Mouse (Mus musculus) MEL (cell line): ENCODE data around the gene Chmp2b. TPM values are rescaled to one million over a fixed set of nuclear protein-coding genes. Genes with fewer than 3 reads are reported as not detected.

Source experiments
- DNase-seq: peaks from one replicate; pipeline ENCODE4 v3.0.0; 2011; ENCODE audit warnings: low read depth, low spot score
- H3K27ac ChIP-seq: 2 replicates; pipeline ENCODE4 v1.5.1; 2012; ENCODE audit warnings: low read depth, mild to moderate bottlenecking, control low read depth, low read length, moderate library complexity; ENCODE audit not compliant: control insufficient read depth
- H3K27me3 ChIP-seq, 2 experiments: fragments of 150-350 bp in 1 of 2; sonication (generic) in 1 of 2; 2 replicates each; pipeline ENCODE4 v1.6.1; 2012; ENCODE audit warnings: low read length in 2 of 2, mild to moderate bottlenecking in 2 of 2, improper control_type of control experiment in 1 of 2, moderate library complexity in 1 of 2; ENCODE audit not compliant: insufficient read depth in 2 of 2, control insufficient read depth in 1 of 2
- H3K36me3 ChIP-seq, 2 experiments: 2 replicates each; pipeline ENCODE4 v1.6.1; 2012 to 2014; ENCODE audit warnings: low read length in 2 of 2, improper control_type of control experiment in 1 of 2, inconsistent platforms in 1 of 2, mild to moderate bottlenecking in 1 of 2; ENCODE audit not compliant: insufficient read depth in 2 of 2, control insufficient read depth in 1 of 2
- H3K4me1 ChIP-seq, 2 experiments: fragments of 150-350 bp in 1 of 2; sonication (generic) in 1 of 2; 2 replicates each; pipeline ENCODE4 v1.6.1; 2012; ENCODE audit warnings: low read length in 2 of 2, improper control_type of control experiment in 1 of 2, mild to moderate bottlenecking in 1 of 2; ENCODE audit not compliant: insufficient read depth in 2 of 2, control insufficient read depth in 1 of 2
- H3K4me3 ChIP-seq, 2 experiments: fragments of 150-350 bp in 1 of 2; sonication (generic) in 1 of 2; 2 replicates each; pipeline ENCODE4 v1.5.1; 2012; ENCODE audit warnings: low read depth in 2 of 2, low read length in 2 of 2, mild to moderate bottlenecking in 2 of 2, moderate library complexity in 2 of 2, control low read depth in 1 of 2, improper control_type of control experiment in 1 of 2; ENCODE audit not compliant: control insufficient read depth in 1 of 2, insufficient read depth in 1 of 2
- H3K79me2 ChIP-seq: 2 replicates; pipeline ENCODE4 v1.6.1; 2012; ENCODE audit warnings: mild to moderate bottlenecking, low read length, moderate library complexity; ENCODE audit not compliant: control insufficient read depth, poor library complexity, insufficient read depth
- H3K9ac ChIP-seq: 2 replicates; pipeline ENCODE4 v1.6.1; 2012; ENCODE audit warnings: low read depth, mild to moderate bottlenecking, control low read depth, low read length, moderate library complexity; ENCODE audit not compliant: control insufficient read depth, poor library complexity, severe bottlenecking
- H3K9me3 ChIP-seq: fragments of 150-350 bp; sonication (generic); replicated peaks from 2 replicates; pipeline ENCODE4 v1.6.1; 2012; ENCODE audit warnings: mild to moderate bottlenecking, low read length, improper control_type of control experiment, moderate library complexity; ENCODE audit not compliant: insufficient read depth
- BHLHE40 ChIP-seq: IDR thresholded peaks from 2 replicates; pipeline ENCODE4 v1.6.1; 2012; ENCODE audit warnings: low read depth, mild to moderate bottlenecking, inconsistent platforms, low read length, improper control_type of control experiment, borderline replicate concordance
- CHD1 ChIP-seq: IDR thresholded peaks from 2 replicates; pipeline ENCODE4 v1.6.1; 2012; ENCODE audit warnings: low read depth, mild to moderate bottlenecking, inconsistent platforms, low read length, improper control_type of control experiment
- E2F4 ChIP-seq: IDR thresholded peaks from 2 replicates; pipeline ENCODE4 v1.6.1; 2011; ENCODE audit warnings: low read depth, low read length, improper control_type of control experiment, borderline replicate concordance
- ELF1 ChIP-seq: IDR thresholded peaks from 2 replicates; pipeline ENCODE4 v1.6.1; 2014; ENCODE audit warnings: low read depth, mild to moderate bottlenecking, inconsistent platforms, low read length, improper control_type of control experiment, moderate library complexity
- EP300 ChIP-seq, 2 experiments: IDR thresholded peaks; 2 replicates each; pipeline ENCODE4 v1.6.1; 2011; ENCODE audit warnings: improper control_type of control experiment in 2 of 2, low read length in 2 of 2, low read depth in 1 of 2, mild to moderate bottlenecking in 1 of 2
- ETS1 ChIP-seq: IDR thresholded peaks from 2 replicates; pipeline ENCODE4 v1.6.1; 2012; ENCODE audit warnings: low read depth, mild to moderate bottlenecking, inconsistent platforms, low read length, improper control_type of control experiment, moderate library complexity
- HCFC1 ChIP-seq: IDR thresholded peaks from 2 replicates; pipeline ENCODE4 v1.6.1; 2012; ENCODE audit warnings: low read depth, mild to moderate bottlenecking, inconsistent platforms, low read length, improper control_type of control experiment, moderate library complexity
- MEF2A ChIP-seq: IDR thresholded peaks from 2 replicates; pipeline ENCODE4 v1.6.1; 2014; ENCODE audit warnings: low read depth, mild to moderate bottlenecking, inconsistent platforms, low read length, improper control_type of control experiment; ENCODE audit not compliant: poor library complexity, insufficient replicate concordance, severe bottlenecking; ENCODE audit errors: extremely low read depth
- MXI1 ChIP-seq: IDR thresholded peaks from 2 replicates; pipeline ENCODE4 v1.6.1; 2011; ENCODE audit warnings: mild to moderate bottlenecking, low read depth, low read length, improper control_type of control experiment
- MYC ChIP-seq: IDR thresholded peaks from 2 replicates; pipeline ENCODE4 v1.6.1; 2011; ENCODE audit warnings: low read depth, mild to moderate bottlenecking, low read length, improper control_type of control experiment, moderate library complexity
- NELFE ChIP-seq: IDR thresholded peaks from 2 replicates; pipeline ENCODE4 v1.6.1; 2011; ENCODE audit warnings: low read depth, low read length, improper control_type of control experiment
- NRF1 ChIP-seq: IDR thresholded peaks from 2 replicates; pipeline ENCODE4 v1.6.1; 2014; ENCODE audit warnings: low read depth, mild to moderate bottlenecking, inconsistent platforms, low read length, improper control_type of control experiment, moderate library complexity; ENCODE audit not compliant: poor library complexity, insufficient read depth, severe bottlenecking
- POLR2A ChIP-seq, 2 experiments: IDR thresholded peaks; 2 replicates each; pipeline ENCODE4 v1.6.1; 2011 to 2012; ENCODE audit warnings: low read length in 2 of 2, mild to moderate bottlenecking in 2 of 2, control low read depth in 1 of 2, improper control_type of control experiment in 1 of 2, low read depth in 1 of 2, moderate library complexity in 1 of 2; ENCODE audit not compliant: control insufficient read depth in 1 of 2, insufficient read depth in 1 of 2, poor library complexity in 1 of 2
- POLR2AphosphoS2 ChIP-seq: IDR thresholded peaks from 2 replicates; pipeline ENCODE4 v1.6.1; 2011; ENCODE audit warnings: low read length, improper control_type of control experiment
- RAD21 ChIP-seq: IDR thresholded peaks from 2 replicates; pipeline ENCODE4 v1.6.1; 2011; ENCODE audit warnings: mild to moderate bottlenecking, low read depth, low read length, improper control_type of control experiment
- SIN3A ChIP-seq: IDR thresholded peaks from 2 replicates; pipeline ENCODE4 v1.6.1; 2012; ENCODE audit warnings: low read length, improper control_type of control experiment, inconsistent platforms
- SMC3 ChIP-seq: IDR thresholded peaks from 2 replicates; pipeline ENCODE4 v1.6.1; 2011; ENCODE audit warnings: low read depth, low read length, improper control_type of control experiment
- TAL1 ChIP-seq: IDR thresholded peaks from 2 replicates; pipeline ENCODE4 v1.6.1; 2012; ENCODE audit warnings: mild to moderate bottlenecking, inconsistent platforms, low read length, moderate library complexity, mixed read lengths
- TBP ChIP-seq: IDR thresholded peaks from 2 replicates; pipeline ENCODE4 v1.8.0; 2011; ENCODE audit warnings: low read depth, low read length, improper control_type of control experiment
- USF1 ChIP-seq: IDR thresholded peaks from 2 replicates; pipeline ENCODE4 v1.6.1; 2014; ENCODE audit warnings: low read depth, mild to moderate bottlenecking, inconsistent platforms, low read length, improper control_type of control experiment, moderate library complexity
- ZNF384 ChIP-seq: IDR thresholded peaks from 2 replicates; pipeline ENCODE4 v1.6.1; 2012; ENCODE audit warnings: low read depth, mild to moderate bottlenecking, inconsistent platforms, low read length, improper control_type of control experiment
- polyA plus RNA-seq, 2 experiments: library from polyadenylated mRNA; stranded (reverse) in 1 of 2; unstranded in 1 of 2; fragments of >175 nt in 1 of 2; fragments of >200 nt in 1 of 2; gene quantifications; 2 replicates each; pipeline versions ENCODE4 v1.2.1 to v1.2.4; 2012; ENCODE audit warnings: low replicate concordance in 2 of 2, low read depth in 1 of 2; ENCODE audit not compliant: insufficient read length in 2 of 2, insufficient read depth in 1 of 2, missing spikeins in 1 of 2
- total RNA-seq: library from RNA; depleted of rRNA; stranded (reverse); fragments of 300-350 nt; gene quantifications from 2 replicates; pipeline ENCODE4 v1.2.3, GENCODE M21; 2012; rRNA removed

Chmp2b gene
- total RNA-seq = 17.0 and 18.9 TPM in 2 replicates
- 100 to 1,000 TPM in 1 of 2 experiments, 10 to 100 TPM in 1; 25.9 to 114 TPM for polyA plus RNA-seq

GRCm38 (mm10) chr16:65561963-65562863 is at the start of gene Chmp2b:
Chmp2b (minus strand) TSS chr16:65562726.
- peak; percentile 92 for DNase-seq
- Histone ChIP-seq H3K9ac (peak within 1 kb of the TSS; percentile 82), H3K4me3 (peak within 1 kb of the TSS; percentile 95 to 98), H3K4me1 (peaks cover 3 to 5% of the 10 kb centered on the region in 2 experiments; a peak in 3 of 4 replicates), H3K36me3 (peaks cover 0 to 3% of the 10 kb centered on the region in 2 experiments; a peak in 2 of 4 replicates), H3K27ac (no peak within 1 kb of the TSS), H3K79me2 (peaks cover 11% of the 10 kb centered on the region), H3K9me3 (no peaks in the 10 kb centered on the region), H3K27me3 (no peaks in the 10 kb centered on the region)
- TF ChIP-seq TAL1 = no peak
- peak; percentile 75 for TF ChIP-seq NELFE
- TF ChIP-seq POLR2A (IDR thresholded peaks at IDR 0.05; ENCODE audit: control insufficient read depth in 1 of 2, insufficient read depth in 1 of 2, low read depth in 1 of 2, low read length in 2 of 2, poor library complexity in 1 of 2) = peak in 1 of 2 experiments; percentile 66; a peak in 3 of 4 replicates
- no peak for TF ChIP-seq SIN3A
- TF ChIP-seq TBP = peak; percentile 43; the same call in 1 of the 2 replicates
- TF ChIP-seq ETS1 = no peak
- peak; percentile 58 for TF ChIP-seq ZNF384
- peak; percentile 32; the same call in 1 of the 2 replicates for TF ChIP-seq MXI1
- TF ChIP-seq HCFC1 = peak; percentile 90
- TF ChIP-seq BHLHE40 = 0 out of 2 replicates have a peak, but pooled peaks have one; percentile 15
- peak; percentile 75 for TF ChIP-seq USF1
- peak; percentile 91 for TF ChIP-seq NRF1
- TF ChIP-seq ELF1 = peak; percentile 55; the same call in 1 of the 2 replicates

DNA sequence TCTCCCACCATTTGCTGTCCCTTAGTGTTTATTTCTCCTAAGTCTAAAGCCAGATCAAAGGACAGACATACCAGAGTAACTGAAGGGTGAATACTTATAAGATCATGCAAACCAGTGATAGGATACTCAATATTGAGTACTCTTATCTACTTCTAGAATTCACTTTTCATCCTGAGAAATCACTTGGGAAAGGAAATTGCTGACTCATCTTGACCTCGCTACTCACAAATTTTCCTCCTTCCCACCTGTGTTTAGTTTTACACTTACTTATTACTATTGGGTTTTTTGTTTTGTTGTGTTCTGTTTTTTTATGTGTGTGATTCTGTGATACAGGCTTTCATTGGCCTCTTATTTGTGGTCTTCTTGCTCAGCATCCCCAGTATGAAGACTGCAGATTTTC is 49.2 kb upstream of the Chmp2b start:
- no peak overlapping the region for H3K27ac ChIP-seq
- H3K79me2 ChIP-seq = no peaks in the 10 kb centered on the region
- H3K27me3 ChIP-seq = no peaks in the 10 kb centered on the region; a peak in 1 of 4 replicates
- no peak overlapping the region for H3K9ac ChIP-seq
- no peak for TF ChIP-seq EP300 (IDR thresholded peaks at IDR 0.05; ENCODE audit: low read depth in 1 of 2, low read length in 2 of 2)
- no peak for TF ChIP-seq CHD1
- no peak for TF ChIP-seq MEF2A
- no peak for TF ChIP-seq RAD21
- no peak for TF ChIP-seq MYC
- no peak for TF ChIP-seq SMC3
- no peak for TF ChIP-seq ZNF384
- TF ChIP-seq ELF1 = no peak
- TF ChIP-seq TBP = no peak
- TF ChIP-seq POLR2AphosphoS2 = no peak
- TF ChIP-seq TAL1 = no peak
- TF ChIP-seq SIN3A = no peak
- TF ChIP-seq E2F4 = no peak
- no peaks in the 10 kb centered on the region for H3K9me3 ChIP-seq
- DNase-seq = no peak
- H3K36me3 ChIP-seq = no peaks in the 10 kb centered on the region
- H3K4me3 ChIP-seq = no peak overlapping the region
- no peaks in the 10 kb centered on the region for H3K4me1 ChIP-seq
